Mouse (Mus musculus) B cell, adult 2 months (primary cell): ENCODE results near the gene Tsfm.
A peak's percentile ranks its signal among the peaks of the same experiment; 100 is the strongest.
"Not testable (repeated sequence)": the region's sequence is repeated elsewhere in the genome, so short reads cannot be mapped to it uniquely, and the experiment has no call there.

Experiments
- DNase-seq, 2 experiments: peaks; one replicate each; pipeline ENCODE4 v3.0.0; 2022

The Tsfm gene

GRCm38 (mm10) chr10:127030336-127031296 is at the start of gene Tsfm:
TSS of gene Tsfm (minus strand) at chr10:127030840.
- DNase-seq: peak; percentile 94

GRCm38 (mm10) chr10:127079665-127080391 is 49.2 kb upstream of the Tsfm start:
- no peak for DNase-seq

- DNase-seq: no peak
These were observed 48.3 kb upstream of the Tsfm start for GRCm38 (mm10) chr10:127078677-127079575.

GRCm38 (mm10) chr10:127078001-127078676 is 47.5 kb upstream of the Tsfm start:
- DNase-seq: no peak

- no peak for DNase-seq
These were observed 46.9 kb upstream of the Tsfm start for GRCm38 (mm10) chr10:127077515-127077914.

GRCm38 (mm10) chr10:127076082-127076481 is 45.4 kb upstream of the Tsfm start:
- DNase-seq: peak; percentile 73 to 77

- DNase-seq: no peak
These were observed 45.0 kb upstream of the Tsfm start for GRCm38 (mm10) chr10:127075651-127076050.

GRCm38 (mm10) chr10:127075080-127075479 is 44.4 kb upstream of the Tsfm start, which contains the start of gene Agap2:
TSS of gene Agap2 (plus strand) at chr10:127075284.
- DNase-seq: peak; percentile 81 to 83

- no peak for DNase-seq
These were observed 43.3 kb upstream of the Tsfm start for GRCm38 (mm10) chr10:127073981-127074380.

- not testable (repeated sequence) for DNase-seq
These were observed 42.3 kb upstream of the Tsfm start for GRCm38 (mm10) chr10:127072969-127073368.

- not testable (repeated sequence) for DNase-seq
These were observed 41.6 kb upstream of the Tsfm start for GRCm38 (mm10) chr10:127072270-127072669.

- DNase-seq: no peak
These were observed 40.6 kb upstream of the Tsfm start for GRCm38 (mm10) chr10:127071203-127071602.

- peak; percentile 52 to 63 for DNase-seq
These were observed 39.8 kb upstream of the Tsfm start, which contains the start of gene Tspan31 for GRCm38 (mm10) chr10:127070190-127071121. TSS of gene Tspan31 (minus strand) at chr10:127070264.

GRCm38 (mm10) chr10:127069281-127070189 is 38.9 kb upstream of the Tsfm start:
- no peak for DNase-seq

- no peak for DNase-seq
These were observed 37.9 kb upstream of the Tsfm start for GRCm38 (mm10) chr10:127068360-127069038.

- no peak for DNase-seq
These were observed 35.9 kb upstream of the Tsfm start for GRCm38 (mm10) chr10:127066519-127067018.

GRCm38 (mm10) chr10:127065981-127066380 is 35.3 kb upstream of the Tsfm start:
- no peak for DNase-seq
